Mouse (Mus musculus): ENCODE data around the gene Gm9844. TPM values are rescaled to one million over a fixed set of nuclear protein-coding genes. Genes with fewer than 3 reads are reported as not detected.

The Gm9844 gene
- polyA plus RNA-seq, 1 experiment: 79.9 TPM

DNA sequence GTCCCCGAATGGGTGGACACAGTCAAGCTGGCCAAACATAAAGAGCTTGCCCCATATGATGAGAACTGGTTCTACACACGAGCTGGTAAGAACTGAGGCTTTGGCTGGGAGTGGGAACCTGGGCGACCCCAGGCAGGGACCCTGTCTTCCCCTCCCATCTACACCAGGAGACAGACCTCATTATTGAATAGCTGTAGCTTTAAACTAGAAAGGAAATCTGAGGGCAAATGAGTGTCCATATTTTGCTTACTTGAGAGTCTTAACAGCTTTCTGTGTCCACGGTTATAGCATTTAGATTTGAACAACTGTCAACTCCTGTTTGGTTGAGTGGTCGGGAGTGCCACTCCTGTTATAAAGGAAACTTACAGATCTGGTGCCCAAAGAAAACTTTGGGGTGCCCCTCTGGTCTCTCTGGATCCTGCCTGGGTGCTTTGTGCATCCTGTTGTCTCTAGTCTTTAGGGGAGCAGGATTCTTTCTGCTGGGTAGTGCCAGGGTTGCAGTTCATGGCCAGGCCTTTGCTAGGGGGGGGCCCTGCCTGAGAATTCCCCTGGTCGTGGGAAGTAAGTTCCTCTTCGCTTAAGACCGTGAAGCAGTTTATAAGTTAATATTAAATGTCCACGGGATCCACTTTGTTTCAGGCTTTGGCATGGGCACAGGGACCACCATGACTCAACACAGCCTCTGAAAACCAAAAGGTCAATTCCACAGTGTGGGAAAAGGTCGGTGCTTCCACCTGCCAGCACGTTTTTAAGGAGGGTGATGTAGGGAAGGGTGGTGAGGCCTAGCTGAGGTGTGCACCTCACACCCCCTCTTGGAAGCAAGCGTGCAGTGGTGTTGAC, 23.7 kb downstream of the Gm9844 start:
- Histone ChIP-seq H3K79me2 (ENCODE audit: control insufficient read depth, insufficient read depth) (peaks cover 33% of the 10 kb centered on the region), H3K27me3 (ENCODE audit: control insufficient read depth, insufficient read depth, insufficient read length) (no peaks in the 10 kb centered on the region), H3K36me3 (ENCODE audit: control insufficient read depth, insufficient read depth) (peaks cover 43% of the 10 kb centered on the region), H3ac (ENCODE audit: control insufficient read depth, insufficient read length) (peak overlapping the region; percentile 99), H3K4me2 (ENCODE audit: low read depth) (peak overlapping the region; percentile 99), H3K4me3 (peak overlapping the region; percentile 88)
- no peak for TF ChIP-seq SRF (IDR thresholded peaks at IDR 0.05; ENCODE audit: control insufficient read depth, insufficient read length, low read depth)
- TF ChIP-seq USF1 (IDR thresholded peaks at IDR 0.05; ENCODE audit: low read depth): no peak
- no peak for TF ChIP-seq REST (IDR thresholded peaks at IDR 0.05; ENCODE audit: insufficient read depth, insufficient read length)
- peak; percentile 29 for TF ChIP-seq POLR2A (IDR thresholded peaks at IDR 0.05; ENCODE audit: insufficient read length, low read depth)
- TF ChIP-seq E2F4 (IDR thresholded peaks at IDR 0.05; ENCODE audit: insufficient read depth): no peak
- TF ChIP-seq POLR2AphosphoS2 (IDR thresholded peaks at IDR 0.05; ENCODE audit: insufficient read length, low read depth): no peak

DNA sequence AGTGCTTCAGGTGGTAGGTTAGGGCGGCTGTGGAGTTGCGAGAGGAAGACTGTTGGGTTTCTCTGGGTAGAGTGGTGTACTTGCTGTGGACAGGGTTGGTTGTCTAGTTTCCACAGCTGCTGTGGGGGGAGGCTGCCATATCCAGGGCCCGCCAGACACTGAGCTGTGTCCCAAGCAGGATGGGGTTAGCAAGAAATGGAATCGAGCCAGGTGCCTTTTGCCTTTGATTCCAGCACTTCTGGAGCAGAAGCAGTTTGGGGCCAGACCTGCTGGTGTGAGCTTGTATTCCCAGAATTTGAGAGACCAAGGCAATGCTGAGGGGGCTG, 24.3 kb downstream of the Gm9844 start:
- peak overlapping the region; percentile 99 for H3ac ChIP-seq (ENCODE audit: control insufficient read depth, insufficient read length)
- peaks cover 33% of the 10 kb centered on the region for H3K79me2 ChIP-seq (ENCODE audit: control insufficient read depth, insufficient read depth)
- H3K4me3 ChIP-seq: peak overlapping the region; percentile 88
- no peaks in the 10 kb centered on the region for H3K27me3 ChIP-seq (ENCODE audit: control insufficient read depth, insufficient read depth, insufficient read length)
- H3K36me3 ChIP-seq (ENCODE audit: control insufficient read depth, insufficient read depth): peaks cover 48% of the 10 kb centered on the region
- TF ChIP-seq MYOG (IDR thresholded peaks at IDR 0.05; ENCODE audit: control insufficient read depth in 1 of 3, insufficient read depth in 1 of 3, insufficient read length in 2 of 3, low read depth in 2 of 3): no peak
- no peak for TF ChIP-seq MAX (IDR thresholded peaks at IDR 0.05; ENCODE audit: low read depth)
- no peak for TF ChIP-seq USF1 (IDR thresholded peaks at IDR 0.05; ENCODE audit: low read depth)
- no peak for TF ChIP-seq POLR2A (IDR thresholded peaks at IDR 0.05; ENCODE audit: insufficient read length, low read depth)
- H3K4me2 ChIP-seq (ENCODE audit: low read depth): peak overlapping the region; percentile 99

DNA sequence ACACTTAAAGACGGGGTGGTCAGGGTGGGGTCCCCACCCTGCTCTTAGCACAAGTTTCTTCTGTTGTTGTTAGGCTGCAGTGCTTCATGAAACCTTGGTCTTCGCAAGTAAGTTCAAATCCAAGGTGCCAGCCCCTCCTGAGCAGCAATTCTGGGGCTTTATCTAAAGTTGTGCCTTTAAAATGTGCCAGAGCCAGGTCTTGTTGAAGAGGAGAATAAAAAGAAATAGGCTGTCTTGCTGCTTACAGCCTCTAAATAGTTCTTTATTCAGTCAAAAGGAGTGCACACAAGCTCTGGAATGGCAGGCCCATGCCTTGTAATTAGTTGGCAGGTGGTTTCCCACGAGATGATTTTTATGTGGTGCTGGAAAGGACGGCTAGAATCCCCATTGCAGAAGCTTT, 25.1 kb downstream of the Gm9844 start:
- Histone ChIP-seq H3K4me2 (ENCODE audit: low read depth) (peak overlapping the region; percentile 99), H3ac (ENCODE audit: control insufficient read depth, insufficient read length) (no peak overlapping the region), H3K79me2 (ENCODE audit: control insufficient read depth, insufficient read depth) (peaks cover 33% of the 10 kb centered on the region), H3K27me3 (ENCODE audit: control insufficient read depth, insufficient read depth, insufficient read length) (no peaks in the 10 kb centered on the region), H3K4me3 (peak overlapping the region; percentile 88), H3K36me3 (ENCODE audit: control insufficient read depth, insufficient read depth) (peaks cover 48% of the 10 kb centered on the region)
- TF ChIP-seq MYOG (IDR thresholded peaks at IDR 0.05; ENCODE audit: control insufficient read depth in 1 of 3, insufficient read depth in 1 of 3, insufficient read length in 2 of 3, low read depth in 2 of 3) (no peak), TCF3 (IDR thresholded peaks at IDR 0.05; ENCODE audit: insufficient read length, low read depth) (no peak), SRF (IDR thresholded peaks at IDR 0.05; ENCODE audit: control insufficient read depth, insufficient read length, low read depth) (no peak), MYOD1 (IDR thresholded peaks at IDR 0.05; ENCODE audit: control insufficient read depth in 1 of 3, insufficient read length in 2 of 3, low read depth in 2 of 3) (no peak), E2F4 (IDR thresholded peaks at IDR 0.05; ENCODE audit: insufficient read depth) (no peak), CEBPB (IDR thresholded peaks at IDR 0.05; ENCODE audit: insufficient read depth, poor library complexity, severe bottlenecking) (no peak), POLR2A (IDR thresholded peaks at IDR 0.05; ENCODE audit: insufficient read length, low read depth) (no peak), MAX (IDR thresholded peaks at IDR 0.05; ENCODE audit: low read depth) (no peak)

DNA sequence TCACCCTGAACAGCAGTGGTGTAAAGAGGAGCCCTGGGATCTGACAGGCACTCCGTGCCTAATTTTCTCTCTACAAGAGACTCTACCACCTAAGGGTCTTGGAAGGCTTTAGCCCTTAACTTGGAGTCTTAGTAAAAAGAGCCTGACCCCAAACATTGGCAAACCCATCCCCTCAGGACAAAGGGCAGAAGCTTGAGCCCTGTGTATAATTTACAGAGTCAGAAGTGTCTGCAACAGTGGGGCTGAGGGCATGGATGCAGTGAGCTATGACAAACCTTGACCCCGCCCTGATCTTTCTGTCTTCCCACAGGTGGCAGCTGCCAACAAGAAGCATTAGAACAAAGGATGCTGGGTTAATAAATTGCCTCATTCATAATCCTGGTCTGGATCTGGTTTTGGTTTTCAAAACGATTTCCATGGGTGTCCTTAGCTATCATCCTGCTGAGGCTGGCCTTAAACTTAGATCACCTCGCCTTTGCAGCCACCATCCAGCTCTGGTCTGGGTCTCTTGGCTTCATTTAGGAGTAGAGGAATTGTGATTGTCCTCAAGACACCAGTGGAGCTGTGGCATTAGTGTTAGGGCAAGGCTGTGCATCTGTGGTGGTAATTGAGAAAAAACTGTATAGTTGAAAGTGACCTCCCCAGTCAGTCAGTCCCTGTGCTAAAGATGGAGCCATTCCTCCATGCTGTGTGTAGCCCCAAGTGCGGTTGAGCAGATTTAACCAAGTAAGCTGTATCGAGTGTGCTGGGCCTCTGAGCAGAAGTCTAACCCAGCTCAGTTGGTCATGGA, 27.6 kb downstream of the Gm9844 start:
- peaks cover 33% of the 10 kb centered on the region for H3K79me2 ChIP-seq (ENCODE audit: control insufficient read depth, insufficient read depth)
- no peak overlapping the region for H3ac ChIP-seq (ENCODE audit: control insufficient read depth, insufficient read length)
- no peak for TF ChIP-seq CEBPB (IDR thresholded peaks at IDR 0.05; ENCODE audit: insufficient read depth, poor library complexity, severe bottlenecking)
- TF ChIP-seq MAX (IDR thresholded peaks at IDR 0.05; ENCODE audit: low read depth): no peak
- TF ChIP-seq TCF3 (IDR thresholded peaks at IDR 0.05; ENCODE audit: insufficient read length, low read depth): no peak
- TF ChIP-seq MYOG (IDR thresholded peaks at IDR 0.05; ENCODE audit: control insufficient read depth in 1 of 3, insufficient read depth in 1 of 3, insufficient read length in 2 of 3, low read depth in 2 of 3): no peak
- no peak for TF ChIP-seq POLR2A (IDR thresholded peaks at IDR 0.05; ENCODE audit: insufficient read length, low read depth)
- TF ChIP-seq SRF (IDR thresholded peaks at IDR 0.05; ENCODE audit: control insufficient read depth, insufficient read length, low read depth): no peak
- no peak for TF ChIP-seq MYOD1 (IDR thresholded peaks at IDR 0.05; ENCODE audit: control insufficient read depth in 1 of 3, insufficient read length in 2 of 3, low read depth in 2 of 3)
- no peak for TF ChIP-seq TCF12 (IDR thresholded peaks at IDR 0.05; ENCODE audit: insufficient read depth, poor library complexity, severe bottlenecking)
- no peak for TF ChIP-seq REST (IDR thresholded peaks at IDR 0.05; ENCODE audit: insufficient read depth, insufficient read length)
- no peak for TF ChIP-seq USF1 (IDR thresholded peaks at IDR 0.05; ENCODE audit: low read depth)
- TF ChIP-seq POLR2AphosphoS2 (IDR thresholded peaks at IDR 0.05; ENCODE audit: insufficient read length, low read depth): no peak
- no peak for TF ChIP-seq E2F4 (IDR thresholded peaks at IDR 0.05; ENCODE audit: insufficient read depth)
- H3K4me3 ChIP-seq: no peak overlapping the region
- no peaks in the 10 kb centered on the region for H3K27me3 ChIP-seq (ENCODE audit: control insufficient read depth, insufficient read depth, insufficient read length)
- peaks cover 48% of the 10 kb centered on the region for H3K36me3 ChIP-seq (ENCODE audit: control insufficient read depth, insufficient read depth)
- H3K4me2 ChIP-seq (ENCODE audit: low read depth): no peak overlapping the region
